Mouse (Mus musculus): ENCODE data around the gene Ctf2. TPM values are rescaled to one million over a fixed set of nuclear protein-coding genes. Genes with fewer than 3 reads are reported as not detected.
"Not testable (repeated sequence)": the region's sequence is repeated elsewhere in the genome, so short reads cannot be mapped to it uniquely, and the experiment has no call there.

Ctf2 gene
- 0.15 and 0.22 TPM in 2 replicates for polyA plus RNA-seq (2014; fragmentation: Nextera tagmentation; extraction: Ambion mirVana)

DNA sequence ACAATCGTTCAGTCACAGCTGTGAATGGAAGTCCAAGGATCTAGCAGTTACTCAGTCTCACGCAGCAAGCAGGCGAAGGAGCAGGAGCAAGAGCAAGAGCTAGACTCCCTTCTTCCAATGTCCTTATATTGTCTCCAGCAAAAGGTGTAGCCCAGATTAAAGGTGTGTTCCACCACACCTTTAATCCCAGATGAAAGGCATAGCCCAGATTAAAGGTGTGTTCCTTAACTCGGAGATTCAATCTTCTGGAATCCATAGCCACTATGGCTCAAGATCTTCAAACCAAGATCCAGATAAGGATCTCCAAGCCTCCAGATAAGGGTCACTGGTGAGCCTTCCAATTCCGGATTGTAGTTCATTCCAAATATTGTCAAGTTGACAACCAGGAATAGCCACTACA is at the start of gene Ctf2:
Gene Ctf2, minus strand, starts transcription at position 101 of the 400 bp plus-strand sequence.
- not testable (repeated sequence) for H3K4me1 ChIP-seq (replicated peaks; ENCODE audit: control insufficient read depth, insufficient read depth, low read length); H3K9ac ChIP-seq (ENCODE audit: low read depth, low read length); H3K4me3 ChIP-seq (ENCODE audit: low read depth, low read length); DNase-seq (ENCODE audit: low spot score); H3K4me2 ChIP-seq (replicated peaks; ENCODE audit: low read depth, low read length); H3K27me3 ChIP-seq (ENCODE audit: control insufficient read depth, insufficient read depth, low read length); H3K9me3 ChIP-seq (ENCODE audit: control insufficient read depth, low read length); H3K36me3 ChIP-seq (ENCODE audit: control insufficient read depth, insufficient read depth, low read length); ATAC-seq (ENCODE audit: low FRiP score); H3K27ac ChIP-seq (ENCODE audit: low read depth, low read length)
- WGBS = no CpG with 5 or more reads among the region's 5 CpGs

DNA sequence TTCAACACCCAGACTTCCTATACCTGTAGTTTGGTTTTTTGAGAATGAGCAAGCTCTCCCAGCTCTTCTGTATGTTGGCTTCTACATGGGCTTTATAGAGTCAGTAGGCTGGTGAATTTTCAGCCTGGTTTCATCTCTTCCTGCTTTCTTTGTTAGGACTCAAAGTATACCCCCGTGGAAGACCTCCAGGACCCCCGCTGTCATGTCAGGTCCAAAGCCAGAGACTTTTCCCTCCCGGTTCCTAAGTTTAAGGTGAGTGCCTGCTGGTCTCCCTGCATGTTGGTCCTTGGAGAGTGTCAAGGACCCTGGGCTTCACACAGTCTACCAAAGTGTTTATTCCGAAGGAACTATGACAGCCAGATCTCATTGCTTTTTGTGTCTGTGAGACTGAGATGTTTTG is 46.4 kb upstream of the Ctf2 start:
- H3K4me3 ChIP-seq (ENCODE audit: low read depth, low read length) = peak overlapping the region; percentile 93
- no peak overlapping the region for H3K27ac ChIP-seq (ENCODE audit: low read depth, low read length)
- DNase-seq (ENCODE audit: low spot score) (no peak), ATAC-seq (ENCODE audit: low FRiP score) (no peak)
- no peaks in the 10 kb centered on the region for H3K27me3 ChIP-seq (ENCODE audit: control insufficient read depth, insufficient read depth, low read length)
- peaks cover 5% of the 10 kb centered on the region; the same call in 1 of the 2 replicates for H3K36me3 ChIP-seq (ENCODE audit: control insufficient read depth, insufficient read depth, low read length)
- H3K9me3 ChIP-seq (ENCODE audit: control insufficient read depth, low read length) = no peaks in the 10 kb centered on the region
- peaks cover 5% of the 10 kb centered on the region; the same call in 1 of the 2 replicates for H3K4me1 ChIP-seq (replicated peaks; ENCODE audit: control insufficient read depth, insufficient read depth, low read length)
- peak overlapping the region; percentile 90 for H3K9ac ChIP-seq (ENCODE audit: low read depth, low read length)
- WGBS = 84% methylated on average over 4 of the region's 4 CpGs
- peak overlapping the region; percentile 80 for H3K4me2 ChIP-seq (replicated peaks; ENCODE audit: low read depth, low read length)

DNA sequence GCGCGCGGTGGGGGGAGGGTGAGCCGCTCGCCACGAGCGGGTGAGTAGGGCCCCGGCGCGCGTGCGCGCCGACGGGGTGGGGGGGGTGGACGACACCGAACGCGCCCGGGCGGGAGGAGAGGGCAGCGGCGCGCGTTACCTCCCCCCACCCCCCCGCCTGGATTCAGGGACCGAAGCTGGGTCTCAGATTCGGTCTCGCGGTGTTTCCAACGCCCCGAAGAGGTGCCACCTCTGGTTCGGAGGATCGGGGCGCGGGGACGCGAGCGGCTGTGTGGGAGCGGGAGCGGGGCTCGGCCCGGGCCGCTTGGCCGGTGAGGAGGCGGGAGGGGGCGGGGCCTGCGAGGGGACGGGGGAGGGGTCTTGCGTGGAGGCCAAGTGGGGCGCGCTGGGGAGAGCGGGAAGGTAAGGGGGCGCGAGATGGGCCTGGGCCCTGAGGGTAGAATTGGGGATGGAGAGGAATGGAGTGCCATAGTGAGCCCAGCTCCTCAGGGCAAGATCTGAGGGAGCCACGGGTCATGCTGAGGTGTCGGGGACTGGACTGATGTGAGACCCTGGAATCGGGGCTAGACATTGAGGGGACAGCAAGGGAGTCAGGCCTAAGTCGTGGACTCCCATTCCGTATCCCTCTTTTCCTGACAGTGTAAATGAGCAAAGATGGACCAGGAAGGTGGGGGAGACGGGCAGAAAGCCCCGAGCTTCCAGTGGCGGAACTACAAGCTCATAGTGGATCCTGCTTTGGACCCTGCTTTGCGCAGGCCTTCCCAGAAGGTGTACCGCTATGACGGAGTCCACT is 45.7 kb upstream of the Ctf2 start:
- WGBS = 4% methylated on average over 34 of the region's 66 CpGs
- H3K4me1 ChIP-seq (replicated peaks; ENCODE audit: control insufficient read depth, insufficient read depth, low read length) = peaks cover 5% of the 10 kb centered on the region; the same call in 1 of the 2 replicates
- ATAC-seq (ENCODE audit: low FRiP score) (peak; percentile 48), DNase-seq (ENCODE audit: low spot score) (peak; percentile 73)
- H3K9ac ChIP-seq (ENCODE audit: low read depth, low read length) = peak overlapping the region; percentile 90
- peak overlapping the region; percentile 93 for H3K4me3 ChIP-seq (ENCODE audit: low read depth, low read length)
- no peaks in the 10 kb centered on the region for H3K27me3 ChIP-seq (ENCODE audit: control insufficient read depth, insufficient read depth, low read length)
- peaks cover 5% of the 10 kb centered on the region; the same call in 1 of the 2 replicates for H3K36me3 ChIP-seq (ENCODE audit: control insufficient read depth, insufficient read depth, low read length)
- peak overlapping the region; percentile 95 for H3K27ac ChIP-seq (ENCODE audit: low read depth, low read length)
- H3K4me2 ChIP-seq (replicated peaks; ENCODE audit: low read depth, low read length) = peak overlapping the region; percentile 80
- no peaks in the 10 kb centered on the region for H3K9me3 ChIP-seq (ENCODE audit: control insufficient read depth, low read length)

DNA sequence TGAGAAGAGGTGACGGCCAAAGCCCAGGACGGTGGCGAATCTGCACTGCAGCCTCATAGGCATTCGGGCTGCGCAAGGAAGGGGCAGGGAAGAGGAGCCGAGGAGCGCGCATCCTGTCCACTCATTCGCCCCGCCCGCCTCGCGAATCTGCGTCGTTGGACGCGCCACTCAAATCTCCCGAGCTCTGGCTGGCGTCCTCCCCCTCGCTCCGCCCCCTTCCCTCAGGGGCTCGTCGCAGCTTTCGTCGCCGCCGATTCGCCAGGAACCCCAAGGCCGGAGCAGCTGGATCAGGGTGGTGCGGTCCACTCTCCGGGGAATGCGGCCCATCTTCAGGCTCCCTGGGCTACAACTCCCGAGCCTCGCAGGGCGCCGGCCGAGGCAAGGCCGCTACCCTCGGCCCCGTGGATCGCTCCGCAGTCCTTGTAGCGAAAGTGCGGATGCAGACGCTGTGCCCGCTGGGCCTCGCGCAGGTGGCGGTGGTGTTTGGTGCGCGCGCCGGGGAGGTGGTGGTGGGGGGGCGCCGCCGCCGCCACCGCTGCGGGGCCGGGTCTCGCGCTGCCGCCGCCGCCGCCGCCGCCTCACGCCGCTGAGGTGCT is 45.0 kb upstream of the Ctf2 start:
- DNase-seq (ENCODE audit: low spot score) = peak; percentile 96
- H3K4me3 ChIP-seq (ENCODE audit: low read depth, low read length) = peak overlapping the region; percentile 93
- under 1% methylated on average over 60 of the region's 70 CpGs for WGBS
- peaks cover 5% of the 10 kb centered on the region; the same call in 1 of the 2 replicates for H3K36me3 ChIP-seq (ENCODE audit: control insufficient read depth, insufficient read depth, low read length)
- peaks cover 5% of the 10 kb centered on the region; the same call in 1 of the 2 replicates for H3K4me1 ChIP-seq (replicated peaks; ENCODE audit: control insufficient read depth, insufficient read depth, low read length)
- H3K27me3 ChIP-seq (ENCODE audit: control insufficient read depth, insufficient read depth, low read length) = no peaks in the 10 kb centered on the region
- no peaks in the 10 kb centered on the region for H3K9me3 ChIP-seq (ENCODE audit: control insufficient read depth, low read length)
- H3K9ac ChIP-seq (ENCODE audit: low read depth, low read length) = peak overlapping the region; percentile 90
- peak; percentile 92 for ATAC-seq (ENCODE audit: low FRiP score)
- peak overlapping the region; percentile 95 for H3K27ac ChIP-seq (ENCODE audit: low read depth, low read length)
- H3K4me2 ChIP-seq (replicated peaks; ENCODE audit: low read depth, low read length) = peak overlapping the region; percentile 80

DNA sequence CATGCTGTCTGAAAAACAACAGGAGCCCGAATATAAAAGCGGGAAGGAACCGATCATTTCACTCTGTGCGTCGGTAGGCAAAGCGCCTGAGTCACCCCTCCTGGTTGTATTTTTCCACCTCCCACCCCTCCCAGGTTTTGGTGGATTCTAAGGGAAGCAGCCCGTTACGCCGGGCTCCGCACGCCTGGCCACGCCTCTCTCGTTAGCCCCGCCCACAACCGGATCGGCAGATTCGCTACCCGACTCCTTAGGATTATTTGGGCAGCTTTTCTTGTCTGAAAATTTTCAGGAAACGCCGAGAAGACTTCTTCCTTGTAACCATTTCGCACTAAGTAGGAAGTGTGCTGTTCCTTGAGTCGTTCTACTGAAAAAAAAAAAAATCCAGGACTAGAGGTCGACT is 44.5 kb upstream of the Ctf2 start, which contains the start of gene Setd1a:
Gene Setd1a, plus strand, starts transcription at position 245 of the 400 bp plus-strand sequence.
- Histone ChIP-seq H3K27me3 (ENCODE audit: control insufficient read depth, insufficient read depth, low read length) (no peaks in the 10 kb centered on the region), H3K9me3 (ENCODE audit: control insufficient read depth, low read length) (no peaks in the 10 kb centered on the region), H3K4me3 (ENCODE audit: low read depth, low read length) (peak within 1 kb of the TSS; percentile 93), H3K36me3 (ENCODE audit: control insufficient read depth, insufficient read depth, low read length) (peaks cover 5% of the 10 kb centered on the region; the same call in 1 of the 2 replicates), H3K27ac (ENCODE audit: low read depth, low read length) (peak within 1 kb of the TSS; percentile 95), H3K9ac (ENCODE audit: low read depth, low read length) (peak within 1 kb of the TSS; percentile 90), H3K4me2 (replicated peaks; ENCODE audit: low read depth, low read length) (peak within 1 kb of the TSS; percentile 80), H3K4me1 (replicated peaks; ENCODE audit: control insufficient read depth, insufficient read depth, low read length) (peaks cover 5% of the 10 kb centered on the region; the same call in 1 of the 2 replicates)
- ATAC-seq (ENCODE audit: low FRiP score) (peak; percentile 67), DNase-seq (ENCODE audit: low spot score) (peak; percentile 92)
- 0% methylated on average over 23 of the region's 23 CpGs for whole genome bisulfite sequencing

DNA sequence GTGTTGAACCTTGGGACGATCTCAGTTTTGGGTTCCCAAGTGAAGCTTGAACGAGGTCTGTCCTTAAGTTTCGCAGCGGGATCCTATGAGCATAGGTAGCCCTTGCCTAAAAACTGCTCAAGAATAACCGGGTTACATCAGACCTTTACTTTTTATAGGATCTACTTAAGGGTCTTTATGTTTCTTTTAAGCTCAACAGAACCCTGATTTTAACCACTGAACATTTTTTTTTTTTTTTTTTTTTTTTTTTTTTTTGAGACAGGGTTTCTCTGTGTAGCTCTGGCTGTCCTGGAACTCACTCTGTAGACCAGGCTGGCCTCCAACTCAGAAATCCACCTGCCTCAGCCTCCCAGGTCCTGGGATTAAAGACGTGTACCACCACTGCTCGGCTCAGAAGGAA is 43.9 kb upstream of the Ctf2 start:
- 77% methylated on average over 7 of the region's 7 CpGs for WGBS
- H3K9ac ChIP-seq (ENCODE audit: low read depth, low read length) = peak overlapping the region; percentile 90; the same call in 1 of the 2 replicates
- H3K4me3 ChIP-seq (ENCODE audit: low read depth, low read length) = peak overlapping the region; percentile 93
- H3K36me3 ChIP-seq (ENCODE audit: control insufficient read depth, insufficient read depth, low read length); H3K9me3 ChIP-seq (ENCODE audit: control insufficient read depth, low read length); ATAC-seq (ENCODE audit: low FRiP score); DNase-seq (ENCODE audit: low spot score); H3K4me1 ChIP-seq (replicated peaks; ENCODE audit: control insufficient read depth, insufficient read depth, low read length); H3K27me3 ChIP-seq (ENCODE audit: control insufficient read depth, insufficient read depth, low read length): not testable (repeated sequence)
- H3K4me2 ChIP-seq (replicated peaks; ENCODE audit: low read depth, low read length) = peak overlapping the region; percentile 80
- H3K27ac ChIP-seq (ENCODE audit: low read depth, low read length) = peak overlapping the region; percentile 95; the same call in 1 of the 2 replicates

DNA sequence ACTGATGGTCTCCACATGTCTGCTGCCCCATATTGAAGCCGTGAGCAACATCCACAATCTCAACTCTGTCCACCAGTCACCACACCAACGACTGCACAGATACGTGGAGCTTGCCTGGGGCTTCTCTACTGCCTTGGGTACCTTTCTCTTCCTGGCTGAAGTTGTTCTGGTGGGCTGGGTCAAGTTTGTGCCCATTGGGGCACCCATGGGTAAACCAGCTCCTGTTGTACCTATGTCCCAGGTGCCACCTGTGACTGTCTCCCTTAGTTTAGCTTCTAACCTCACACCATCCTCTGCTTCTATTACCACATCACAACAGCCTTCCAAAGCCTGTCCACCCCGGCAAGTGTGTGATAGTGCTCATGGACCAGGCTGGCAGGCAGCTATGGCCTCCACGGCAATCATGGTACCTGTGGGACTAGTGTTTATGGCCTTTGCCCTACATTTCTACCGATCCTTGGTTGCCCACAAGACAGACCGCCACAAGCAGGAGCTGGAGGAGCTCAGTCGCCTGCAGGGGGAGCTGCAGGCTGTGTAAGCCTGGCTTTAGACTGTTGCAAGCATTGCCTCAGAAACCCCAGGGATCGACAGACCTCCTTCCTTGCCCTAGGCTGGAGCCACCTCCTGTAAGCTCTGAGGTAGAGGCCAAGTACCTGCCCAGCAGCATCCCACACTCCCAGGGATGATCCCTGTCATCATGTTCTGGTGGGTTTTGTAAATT is 41.9 kb upstream of the Ctf2 start:
- Histone ChIP-seq H3K36me3 (ENCODE audit: control insufficient read depth, insufficient read depth, low read length) (no peaks in the 10 kb centered on the region), H3K9ac (ENCODE audit: low read depth, low read length) (no peak overlapping the region), H3K4me3 (ENCODE audit: low read depth, low read length) (no peak overlapping the region), H3K9me3 (ENCODE audit: control insufficient read depth, low read length) (no peaks in the 10 kb centered on the region), H3K27ac (ENCODE audit: low read depth, low read length) (no peak overlapping the region), H3K4me1 (replicated peaks; ENCODE audit: control insufficient read depth, insufficient read depth, low read length) (peaks cover 9% of the 10 kb centered on the region; the same call in 1 of the 2 replicates), H3K4me2 (replicated peaks; ENCODE audit: low read depth, low read length) (no peak overlapping the region), H3K27me3 (ENCODE audit: control insufficient read depth, insufficient read depth, low read length) (no peaks in the 10 kb centered on the region)
- ATAC-seq (ENCODE audit: low FRiP score) (no peak), DNase-seq (ENCODE audit: low spot score) (peak; percentile 78)
- WGBS = 43% methylated on average over 9 of the region's 9 CpGs

DNA sequence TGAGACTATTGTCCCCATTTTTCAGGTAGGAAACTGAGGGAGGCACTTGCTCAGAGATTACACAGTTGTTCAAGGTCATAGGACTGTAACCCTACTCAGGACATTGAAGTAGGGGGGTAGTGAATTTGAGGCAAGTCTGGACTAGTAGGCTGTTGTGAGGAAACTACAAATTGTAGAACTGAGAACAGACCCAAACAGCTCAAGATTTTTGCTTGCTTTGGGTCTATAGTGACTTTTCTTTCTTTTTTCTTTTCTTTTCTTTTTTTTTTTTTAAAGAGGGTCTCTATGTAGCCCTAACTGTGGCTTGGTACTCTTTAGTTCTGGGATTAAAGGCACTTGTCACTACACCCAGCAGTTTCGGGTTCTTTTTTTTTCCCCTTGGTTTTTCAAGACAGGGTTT is 40.6 kb upstream of the Ctf2 start:
- H3K4me2 ChIP-seq (replicated peaks; ENCODE audit: low read depth, low read length) = no peak overlapping the region
- H3K4me3 ChIP-seq (ENCODE audit: low read depth, low read length) = no peak overlapping the region
- H3K27me3 ChIP-seq (ENCODE audit: control insufficient read depth, insufficient read depth, low read length) = no peaks in the 10 kb centered on the region
- DNase-seq (ENCODE audit: low spot score) (no peak), ATAC-seq (ENCODE audit: low FRiP score) (no peak)
- H3K36me3 ChIP-seq (ENCODE audit: control insufficient read depth, insufficient read depth, low read length) = peaks cover 3% of the 10 kb centered on the region; the same call in 1 of the 2 replicates
- no peaks in the 10 kb centered on the region for H3K9me3 ChIP-seq (ENCODE audit: control insufficient read depth, low read length)
- no peak overlapping the region for H3K27ac ChIP-seq (ENCODE audit: low read depth, low read length)
- no peak overlapping the region for H3K9ac ChIP-seq (ENCODE audit: low read depth, low read length)
- 86% methylated on average over 1 of the region's 1 CpGs for WGBS
- H3K4me1 ChIP-seq (replicated peaks; ENCODE audit: control insufficient read depth, insufficient read depth, low read length) = peaks cover 6% of the 10 kb centered on the region; the same call in 1 of the 2 replicates

Measured in hindbrain, embryonic 11.5 days (tissue).